37 mouse cellular contexts compared by ENCODE assay signal in the genomic region with DNA sequence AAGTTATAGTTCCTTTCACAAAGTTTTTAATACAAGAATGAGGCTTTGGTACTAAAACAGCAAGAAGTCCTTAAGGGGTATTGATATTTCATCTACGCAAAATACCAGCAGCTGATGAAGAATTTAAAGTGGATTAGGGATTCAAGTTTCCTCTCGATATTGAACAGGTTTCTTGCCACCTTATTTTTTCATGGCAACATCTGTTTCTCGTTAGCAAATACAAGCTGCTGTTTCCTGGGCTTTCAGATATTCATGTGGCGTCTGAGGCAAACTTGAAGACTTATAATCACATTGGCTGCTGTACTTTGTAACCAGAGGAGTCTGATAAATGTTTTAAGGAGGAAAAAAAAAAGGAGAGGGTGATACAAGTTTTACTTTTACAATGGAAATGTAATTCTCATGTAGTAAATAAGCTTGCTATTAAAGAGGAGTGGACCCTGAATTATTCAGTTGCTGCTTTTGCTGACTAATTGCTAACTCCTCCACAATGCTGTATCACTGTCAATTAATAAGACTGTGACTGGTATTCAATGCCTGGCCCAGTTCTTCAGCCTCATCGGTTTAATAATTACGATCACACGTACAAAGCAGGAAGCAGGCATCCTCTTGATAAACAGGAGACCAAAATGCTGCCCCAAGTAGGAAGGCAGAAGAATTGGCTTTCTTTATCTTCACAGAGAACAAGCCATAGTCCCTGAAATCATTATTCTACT. TPM values are rescaled to one million over a fixed set of nuclear protein-coding genes. Genes with fewer than 3 reads are reported as not detected.
A peak's percentile ranks its signal among the peaks of the same experiment; 100 is the strongest.
DNase-seq lines count a peak whose midpoint lies in the region; ATAC-seq and TF ChIP-seq lines count a peak whose summit lies in the region.
"Had no signal": no experiment of that assay in that cellular context is flagged by ENCODE, and none has a peak within 500 bp of the region (broad histone marks: within the 10 kb centered on the region; RNA-seq: fewer than 3 reads in every experiment).

No protein-coding gene starts in this region.

- intact Hi-C loops in left cerebral cortex, postnatal 36 days (cut with DNase I), result no loop called here

- no peak overlapping the region for H3K4me2 ChIP-seq in hindbrain, postnatal 0 days (ENCODE audit: low read depth, low read length)
- no peak overlapping the region for H3K4me2 ChIP-seq in hindbrain, embryonic 13.5 days
- no peak overlapping the region for H3K4me2 ChIP-seq in limb, embryonic 11.5 days (ENCODE audit: low read depth, severe bottlenecking)
- H3K4me2 ChIP-seq: heart, embryonic 13.5 days; limb, embryonic 15.5 days; liver, embryonic 13.5 days; neural tube, embryonic 12.5 days had no signal

- no peaks in the 10 kb centered on the region for H3K4me1 ChIP-seq in hindbrain, postnatal 0 days (ENCODE audit: insufficient read depth, low read length)
- H3K4me1 ChIP-seq in hindbrain, embryonic 13.5 days (replicated peaks), result peaks cover 4% of the 10 kb centered on the region; the same call in 1 of the 2 replicates
- H3K4me1 ChIP-seq in limb, embryonic 11.5 days (ENCODE audit: control insufficient read depth, insufficient read depth, low read length), result peaks cover 10% of the 10 kb centered on the region; the same call in 1 of the 2 replicates
- H3K4me1 ChIP-seq: liver, embryonic 13.5 days; neural tube, embryonic 12.5 days had no signal

- no peak overlapping the region for H3K4me3 ChIP-seq in hindbrain, postnatal 0 days (ENCODE audit: low read length)
- no peak overlapping the region for H3K4me3 ChIP-seq in hindbrain, embryonic 13.5 days
- H3K4me3 ChIP-seq in limb, embryonic 11.5 days (ENCODE audit: low read depth, low read length), result no peak overlapping the region
- H3K4me3 ChIP-seq: heart, embryonic 13.5 days; hindbrain, embryonic 10.5 days; layer of hippocampus, adult 2 months; limb, embryonic 15.5 days; liver, embryonic 13.5 days; midbrain, embryonic 10.5 days; myocyte; neural tube, embryonic 12.5 days had no signal

- ATAC-seq in hindbrain, postnatal 0 days, result no peak
- no peak for ATAC-seq in hindbrain, embryonic 13.5 days (ENCODE audit: low FRiP score)
- peak; percentile 63; the same call in 1 of the 2 replicates for ATAC-seq in limb, embryonic 11.5 days (ENCODE audit: insufficient number of reproducible peaks, low FRiP score, low TSS enrichment, low read depth)
- ATAC-seq: activated CD4-positive, CD25-positive, alpha-beta regulatory T cell, adult 4 months; forebrain, embryonic 14.5 days; inflammation-experienced regulatory T-cells, adult 6 months; midbrain, embryonic 16.5 days had no signal

- WGBS in hindbrain, postnatal 0 days, result 66% methylated on average over 7 of the region's 7 CpGs
- 72% methylated on average over 7 of the region's 7 CpGs for WGBS in hindbrain, embryonic 13.5 days
- 15% methylated on average over 7 of the region's 7 CpGs for WGBS in limb, embryonic 11.5 days

- H3K9me3 ChIP-seq in hindbrain, postnatal 0 days (ENCODE audit: low read length), result no peaks in the 10 kb centered on the region
- no peaks in the 10 kb centered on the region for H3K9me3 ChIP-seq in hindbrain, embryonic 13.5 days
- H3K9me3 ChIP-seq in limb, embryonic 11.5 days (ENCODE audit: control insufficient read depth, low read length), result no peaks in the 10 kb centered on the region
- H3K9me3 ChIP-seq: heart, embryonic 13.5 days; hindbrain, embryonic 10.5 days; limb, embryonic 15.5 days; liver, embryonic 13.5 days; midbrain, embryonic 10.5 days; neural tube, embryonic 12.5 days had no signal

- H3K27me3 ChIP-seq in hindbrain, postnatal 0 days (ENCODE audit: insufficient read depth, low read length), result no peaks in the 10 kb centered on the region
- no peaks in the 10 kb centered on the region for H3K27me3 ChIP-seq in hindbrain, embryonic 13.5 days
- no peaks in the 10 kb centered on the region for H3K27me3 ChIP-seq in limb, embryonic 11.5 days (ENCODE audit: control insufficient read depth, insufficient read depth, low read length)
- H3K27me3 ChIP-seq: heart, embryonic 13.5 days; limb, embryonic 15.5 days; liver, embryonic 13.5 days; neural tube, embryonic 12.5 days had no signal

- DNase-seq in hindbrain, postnatal 0 days (ENCODE audit: low spot score), result peak; percentile 8
- DNase-seq in embryo, embryonic 11 days, result peak; percentile 59
- DNase-seq in limb, embryonic 11.5 days (ENCODE audit: low spot score), result no peak
- DNase-seq in retina, embryonic 14.5 days (ENCODE audit: low spot score), result peak; percentile 56
- DNase-seq in frontal cortex, postnatal 10 days (ENCODE audit: low spot score in 2 of 2), result no peak
- no peak for DNase-seq in left cerebral cortex, postnatal 36 days (ENCODE audit: low spot score in 2 of 2)
- no peak for DNase-seq in urinary bladder, postnatal 25 days (ENCODE audit: low spot score)
- DNase-seq: adrenal gland, adult 2 months; adrenal gland, postnatal 36 days; B cell, adult 2 months; cerebellum, adult 18-20 months; cerebellum, postnatal 25 days; gastrocnemius, postnatal 10 days; heart, postnatal 10 days; kidney, adult 11 months; kidney, postnatal 14 days; liver, embryonic 13.5 days; lung, adult 18-20 months; lung, postnatal 14 days; thymus, postnatal 4 days had no signal

- TF ChIP-seq CTCF in hindbrain, postnatal 0 days (IDR thresholded peaks at IDR 0.05; ENCODE audit: low read depth), result no peak

- no peaks in the 10 kb centered on the region for H3K36me3 ChIP-seq in hindbrain, postnatal 0 days (ENCODE audit: insufficient read depth, low read length)
- H3K36me3 ChIP-seq in hindbrain, embryonic 13.5 days, result no peaks in the 10 kb centered on the region
- H3K36me3 ChIP-seq in limb, embryonic 11.5 days (ENCODE audit: control insufficient read depth, insufficient read depth, low read length), result no peaks in the 10 kb centered on the region
- H3K36me3 ChIP-seq: heart, embryonic 13.5 days; hindbrain, embryonic 10.5 days; limb, embryonic 15.5 days; liver, embryonic 13.5 days; midbrain, embryonic 10.5 days; neural tube, embryonic 12.5 days had no signal

- no peak overlapping the region for H3K9ac ChIP-seq in hindbrain, postnatal 0 days (replicated peaks; ENCODE audit: low read length)
- no peak overlapping the region for H3K9ac ChIP-seq in hindbrain, embryonic 13.5 days
- H3K9ac ChIP-seq in limb, embryonic 11.5 days (ENCODE audit: low read length), result no peak overlapping the region
- H3K9ac ChIP-seq: heart, embryonic 13.5 days; limb, embryonic 15.5 days; liver, embryonic 13.5 days; neural tube, embryonic 12.5 days had no signal

- no peak overlapping the region for H3K27ac ChIP-seq in hindbrain, postnatal 0 days
- no peak overlapping the region for H3K27ac ChIP-seq in hindbrain, embryonic 13.5 days
- H3K27ac ChIP-seq in limb, embryonic 11.5 days (replicated peaks; ENCODE audit: low read depth, low read length), result peak overlapping the region; percentile 51; the same call in 1 of the 2 replicates
- H3K27ac ChIP-seq: heart, embryonic 13.5 days; hindbrain, embryonic 10.5 days; layer of hippocampus, adult 2 months; limb, embryonic 15.5 days; liver, embryonic 13.5 days; midbrain, embryonic 10.5 days; neural tube, embryonic 12.5 days had no signal

RNA-seq across cellular contexts. Expression of a gene that starts 36.8 kb away (rescaled TPM):
- total RNA-seq in hindbrain, postnatal 0 days (2014; rRNA removed), result 0.40 and 0.68 TPM in 2 replicates
- polyA plus RNA-seq in hindbrain, postnatal 0 days (2015; fragmentation: Nextera tagmentation; extraction: Ambion mirVana), result 0.35 and 0.42 TPM in 2 replicates
- polyA plus RNA-seq in hindbrain, embryonic 13.5 days (2015; fragmentation: Nextera tagmentation; extraction: Ambion mirVana), result 1.1 and 1.2 TPM in 2 replicates
- polyA plus RNA-seq in limb, embryonic 11.5 days (2014; fragmentation: Nextera tagmentation; extraction: Ambion mirVana), result 1.2 and 2.1 TPM in 2 replicates
- total RNA-seq in left cerebral cortex, postnatal 36 days (2021), result under 1 TPM in 1 of 2 experiments, not detected in 1; 0.29 TPM
- total RNA-seq: adrenal gland, adult 2 months; adrenal gland, postnatal 36 days; heart, adult 8-10 months; heart, postnatal 10 days; left cerebral cortex, adult 8-10 months had no signal
- polyA plus RNA-seq: activated CD4-positive, CD25-positive, alpha-beta regulatory T cell, adult 4 months; adrenal gland, adult 2 months; gonadal fat pad, adult 2 months; inflammation-experienced regulatory T-cells, adult 6 months; liver, embryonic 13.5 days; small intestine, adult 2 months; thymus, postnatal 0 days had no signal

Comparison
In these comparisons a context has a peak if more than half of its experiments do, and no peak if none do; other contexts are left out.
1. DNase-seq: peak in hindbrain, postnatal 0 days (single experiment), embryo, embryonic 11 days (single experiment) and retina, embryonic 14.5 days (single experiment); none in limb, embryonic 11.5 days (single experiment), frontal cortex, postnatal 10 days (0 of 2), left cerebral cortex, postnatal 36 days (0 of 2) and urinary bladder, postnatal 25 days (single experiment).